Mouse (Mus musculus): ENCODE measurements around the gene Otp. TPM values are rescaled to one million over a fixed set of nuclear protein-coding genes. Genes with fewer than 3 reads are reported as not detected.

The Otp gene
- 1.4 and 3.6 TPM in 2 replicates for polyA plus RNA-seq (2015; fragmentation: Nextera tagmentation; extraction: Ambion mirVana)

DNA sequence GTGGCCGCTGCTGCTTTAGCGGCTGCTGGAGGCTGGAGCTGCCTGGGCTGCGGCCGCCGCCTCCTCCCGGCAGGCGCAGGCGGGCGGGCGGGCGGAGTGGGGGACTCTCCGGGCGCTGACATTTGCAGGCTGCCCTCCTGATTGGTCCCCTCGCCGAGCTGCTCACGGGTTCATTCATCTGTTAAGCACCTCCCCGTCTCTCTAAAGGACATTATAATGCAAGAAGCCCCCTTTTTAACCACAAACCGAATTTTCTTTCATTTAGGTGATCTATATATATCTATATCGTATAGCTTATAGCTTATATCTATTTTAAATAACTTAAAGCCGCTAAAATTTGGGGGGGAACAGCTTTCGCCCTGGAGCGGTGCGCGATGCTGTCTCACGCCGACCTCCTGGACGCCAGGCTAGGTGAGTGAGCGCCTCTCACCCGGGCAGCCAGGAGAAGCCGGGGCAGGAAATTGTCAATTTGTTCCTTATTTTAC lies at the start of gene Otp:
TSS of gene Otp (plus strand) at position 207 of the 485 bp plus-strand sequence.
- H3K27ac ChIP-seq (replicated peaks) = no peak within 1 kb of the TSS
- H3K4me3 ChIP-seq = peak within 1 kb of the TSS; percentile 4; the same call in 1 of the 2 replicates
- H3K4me2 ChIP-seq (replicated peaks) = no peak within 1 kb of the TSS
- 0 out of 2 replicates have a peak, but pooled peaks have one; percentile 36 for ATAC-seq (replicated peaks)
- H3K27me3 ChIP-seq = peaks cover 72% of the 10 kb centered on the region
- no peak within 1 kb of the TSS for H3K9ac ChIP-seq (replicated peaks)
- no peaks in the 10 kb centered on the region for H3K36me3 ChIP-seq
- WGBS = under 1% methylated on average over 30 of the region's 30 CpGs
- H3K4me1 ChIP-seq = peaks cover 5% of the 10 kb centered on the region
- no peaks in the 10 kb centered on the region for H3K9me3 ChIP-seq

GRCm38 (mm10) chr13:94826389-94826788 lies 49.0 kb upstream of the Otp start:
- H3K27me3 ChIP-seq = no peaks in the 10 kb centered on the region
- WGBS = 95% methylated on average over 5 of the region's 5 CpGs
- H3K36me3 ChIP-seq = no peaks in the 10 kb centered on the region

DNA sequence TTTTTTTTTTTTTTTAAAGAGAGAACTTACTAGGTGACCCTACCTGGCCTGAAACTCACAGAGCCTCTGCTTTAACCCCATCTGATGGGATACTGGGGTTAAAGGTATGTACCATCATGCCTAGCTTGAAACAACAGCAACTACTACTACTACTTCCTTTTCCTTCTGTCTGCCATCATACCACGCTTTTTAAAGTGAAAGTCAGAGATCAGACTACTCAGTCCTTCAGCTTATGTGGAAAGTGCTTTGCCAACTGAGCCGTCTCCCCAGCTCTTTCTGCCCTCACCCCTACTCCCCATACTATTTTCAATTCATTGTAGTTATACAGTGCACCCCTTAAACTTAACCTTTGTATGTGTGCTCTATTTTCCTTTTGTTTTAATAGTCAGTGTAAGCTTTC lies 48.4 kb upstream of the Otp start:
- no peaks in the 10 kb centered on the region for H3K9me3 ChIP-seq
- ATAC-seq (replicated peaks) = no peak
- H3K4me3 ChIP-seq = no peak overlapping the region
- H3K4me1 ChIP-seq = 0 out of 2 replicates have a peak, but pooled peaks cover 3% of the 10 kb centered on the region
- WGBS = 90% methylated on average over 2 of the region's 2 CpGs
- no peak overlapping the region for H3K27ac ChIP-seq (replicated peaks)
- H3K4me2 ChIP-seq (replicated peaks) = no peak overlapping the region
- H3K9ac ChIP-seq (replicated peaks) = no peak overlapping the region
- H3K36me3 ChIP-seq = no peaks in the 10 kb centered on the region
- no peaks in the 10 kb centered on the region for H3K27me3 ChIP-seq

More at GRCm38 (mm10) chr13:94826389-94826788, 49.0 kb upstream of the Otp start:
- Histone ChIP-seq H3K9me3 (no peaks in the 10 kb centered on the region), H3K27ac (replicated peaks) (no peak overlapping the region), H3K4me3 (no peak overlapping the region), H3K9ac (replicated peaks) (no peak overlapping the region), H3K4me2 (replicated peaks) (no peak overlapping the region), H3K4me1 (0 out of 2 replicates have a peak, but pooled peaks cover 3% of the 10 kb centered on the region)
- no peak for ATAC-seq (replicated peaks)

DNA sequence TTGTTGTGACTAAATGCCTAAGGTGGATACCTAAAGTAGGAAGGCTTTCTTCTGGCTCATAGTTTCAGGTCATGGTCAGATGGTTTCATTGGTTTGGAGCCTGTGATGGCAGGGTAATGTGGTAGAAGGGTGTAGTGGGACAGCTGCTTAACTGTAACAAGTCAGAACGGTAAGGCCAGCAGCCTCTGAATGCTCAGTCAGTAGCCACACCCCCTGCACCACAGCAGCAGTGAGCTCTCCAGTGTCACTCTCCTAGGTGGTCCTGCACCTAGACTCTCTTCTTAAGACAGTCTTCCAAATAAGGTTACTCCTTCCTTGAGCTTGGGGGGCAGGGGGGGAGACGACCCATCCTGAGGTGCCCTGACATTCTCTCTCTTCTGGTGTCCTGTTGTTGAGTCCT lies 47.6 kb upstream of the Otp start:
- WGBS = 27% methylated on average over 2 of the region's 2 CpGs
- no peak overlapping the region for H3K27ac ChIP-seq (replicated peaks)
- ATAC-seq (replicated peaks) = no peak
- no peaks in the 10 kb centered on the region for H3K27me3 ChIP-seq
- H3K9me3 ChIP-seq = no peaks in the 10 kb centered on the region
- H3K36me3 ChIP-seq = peaks cover 6% of the 10 kb centered on the region; the same call in 1 of the 2 replicates
- 0 out of 2 replicates have a peak, but pooled peaks cover 3% of the 10 kb centered on the region for H3K4me1 ChIP-seq
- no peak overlapping the region for H3K4me3 ChIP-seq
- no peak overlapping the region for H3K4me2 ChIP-seq (replicated peaks)
- H3K9ac ChIP-seq (replicated peaks) = no peak overlapping the region

DNA sequence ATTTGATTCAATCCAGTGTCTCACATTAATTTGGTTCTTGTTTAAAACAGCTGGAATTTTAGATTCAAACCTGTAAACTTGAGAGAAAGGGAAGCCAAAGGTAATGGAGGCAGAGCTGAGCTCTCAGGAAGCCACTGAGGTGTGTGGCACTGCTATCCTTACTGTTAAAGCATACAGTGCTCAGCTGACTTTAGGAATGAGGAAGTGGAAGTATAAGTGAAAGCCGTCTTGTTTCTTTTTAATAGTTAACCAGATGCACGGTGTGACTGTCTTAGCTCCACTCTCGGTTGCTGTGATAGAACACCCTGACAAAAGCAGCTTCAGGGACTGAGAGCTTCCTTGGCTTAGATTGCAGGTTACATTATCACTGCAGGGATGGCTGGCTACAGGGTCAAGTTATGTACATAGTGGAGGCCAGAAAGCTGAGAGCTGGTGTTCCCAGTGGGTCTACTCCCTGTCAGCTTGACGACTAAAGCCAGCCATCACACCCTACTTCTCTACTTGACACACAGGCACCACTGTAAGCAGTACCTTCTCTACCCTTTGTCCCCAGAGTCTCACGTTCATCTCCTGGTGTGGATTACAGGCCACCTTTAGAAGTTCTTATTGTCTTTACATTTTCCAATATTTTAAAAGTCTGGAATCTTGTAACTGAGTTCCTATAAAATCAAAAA lies 37.2 kb upstream of the Otp start:
- no peaks in the 10 kb centered on the region for H3K9me3 ChIP-seq
- no peaks in the 10 kb centered on the region for H3K27me3 ChIP-seq
- 70% methylated on average over 5 of the region's 5 CpGs for WGBS
- ATAC-seq (replicated peaks) = no peak
- H3K4me3 ChIP-seq = no peak overlapping the region
- peaks cover 21% of the 10 kb centered on the region; the same call in 1 of the 2 replicates for H3K36me3 ChIP-seq
- H3K4me2 ChIP-seq (replicated peaks) = no peak overlapping the region
- peak overlapping the region; percentile 6; the same call in 1 of the 2 replicates for H3K27ac ChIP-seq (replicated peaks)
- H3K9ac ChIP-seq (replicated peaks) = no peak overlapping the region
- H3K4me1 ChIP-seq = peaks cover 5% of the 10 kb centered on the region; the same call in 1 of the 2 replicates

- Histone ChIP-seq H3K9me3 (no peaks in the 10 kb centered on the region), H3K27ac (replicated peaks) (peak overlapping the region; percentile 55), H3K4me2 (replicated peaks) (no peak overlapping the region), H3K4me3 (no peak overlapping the region), H3K4me1 (peaks cover 5% of the 10 kb centered on the region; the same call in 1 of the 2 replicates), H3K36me3 (peaks cover 23% of the 10 kb centered on the region; the same call in 1 of the 2 replicates), H3K9ac (replicated peaks) (no peak overlapping the region), H3K27me3 (no peaks in the 10 kb centered on the region)
- peak; percentile 85 for ATAC-seq (replicated peaks)
- WGBS = 66% methylated on average over 8 of the region's 8 CpGs
These were observed 36.6 kb upstream of the Otp start for GRCm38 (mm10) chr13:94838756-94839337.

DNA sequence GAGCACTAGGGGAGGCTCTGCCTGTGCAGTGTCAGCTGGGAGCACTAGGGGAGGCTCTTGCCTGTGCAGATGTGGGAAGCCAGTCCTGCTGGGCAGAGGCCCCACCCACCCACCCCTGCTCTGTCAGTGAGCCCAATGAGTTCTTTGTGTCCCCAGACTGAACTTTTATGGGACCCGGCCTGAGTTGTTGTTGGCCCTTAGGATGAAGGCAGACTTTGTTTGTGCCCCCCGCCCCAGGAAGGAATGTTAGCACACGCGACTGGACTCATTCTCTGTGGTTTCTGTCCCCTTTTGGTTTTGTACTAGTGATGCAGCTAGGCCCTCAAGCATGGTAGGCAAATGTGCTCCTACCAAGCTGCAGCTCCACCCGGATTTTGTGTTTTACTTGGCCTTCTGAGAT lies 32.2 kb upstream of the Otp start:
- H3K4me2 ChIP-seq (replicated peaks) = no peak overlapping the region
- peaks cover 5% of the 10 kb centered on the region; the same call in 1 of the 2 replicates for H3K4me1 ChIP-seq
- ATAC-seq (replicated peaks) = no peak
- H3K36me3 ChIP-seq = peaks cover 13% of the 10 kb centered on the region; the same call in 1 of the 2 replicates
- H3K27ac ChIP-seq (replicated peaks) = no peak overlapping the region
- no peaks in the 10 kb centered on the region for H3K27me3 ChIP-seq
- no peak overlapping the region for H3K4me3 ChIP-seq
- WGBS = 56% methylated on average over 5 of the region's 5 CpGs
- H3K9ac ChIP-seq (replicated peaks) = no peak overlapping the region
- H3K9me3 ChIP-seq = no peaks in the 10 kb centered on the region

DNA sequence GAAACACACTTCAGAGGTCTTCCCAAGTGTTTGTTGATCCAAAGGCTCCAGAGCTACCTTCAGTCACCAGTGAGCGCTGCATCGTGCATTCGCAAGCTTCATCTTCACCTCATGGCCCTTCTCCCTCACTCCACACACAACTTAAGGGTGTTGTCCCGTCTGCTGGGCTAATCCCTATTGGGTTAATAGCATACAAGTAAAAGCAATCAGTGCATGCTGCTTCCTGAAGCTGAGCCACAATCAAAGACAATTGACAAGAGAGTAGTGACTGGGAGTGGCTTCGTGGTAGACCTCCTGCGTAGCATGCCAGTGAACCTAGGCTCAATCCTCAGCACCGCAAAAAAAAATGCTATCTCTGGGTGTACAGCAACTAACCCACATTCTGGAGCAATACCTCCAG lies 27.5 kb upstream of the Otp start:
- Histone ChIP-seq H3K4me1 (no peaks in the 10 kb centered on the region), H3K9me3 (no peaks in the 10 kb centered on the region), H3K4me2 (replicated peaks) (no peak overlapping the region), H3K9ac (replicated peaks) (no peak overlapping the region), H3K4me3 (no peak overlapping the region), H3K27me3 (no peaks in the 10 kb centered on the region), H3K27ac (replicated peaks) (no peak overlapping the region), H3K36me3 (0 out of 2 replicates have a peak, but pooled peaks cover 2% of the 10 kb centered on the region)
- 75% methylated on average over 7 of the region's 7 CpGs for WGBS
- ATAC-seq (replicated peaks) = no peak

GRCm38 (mm10) chr13:94849351-94849750 lies 26.1 kb upstream of the Otp start:
- 73% methylated on average over 13 of the region's 13 CpGs for WGBS
- H3K36me3 ChIP-seq = no peaks in the 10 kb centered on the region

GRCm38 (mm10) chr13:94858016-94858575 lies 17.3 kb upstream of the Otp start:
- no peaks in the 10 kb centered on the region for H3K9me3 ChIP-seq
- no peak for ATAC-seq (replicated peaks)
- H3K27me3 ChIP-seq = peaks cover 30% of the 10 kb centered on the region
- WGBS = 52% methylated on average over 8 of the region's 8 CpGs
- H3K4me1 ChIP-seq = no peaks in the 10 kb centered on the region
- no peak overlapping the region for H3K4me3 ChIP-seq
- H3K9ac ChIP-seq (replicated peaks) = no peak overlapping the region
- H3K4me2 ChIP-seq (replicated peaks) = no peak overlapping the region
- H3K36me3 ChIP-seq = no peaks in the 10 kb centered on the region
- H3K27ac ChIP-seq (replicated peaks) = no peak overlapping the region

More at GRCm38 (mm10) chr13:94849351-94849750, 26.1 kb upstream of the Otp start:
- no peaks in the 10 kb centered on the region for H3K4me1 ChIP-seq
- no peak overlapping the region for H3K4me3 ChIP-seq
- H3K27me3 ChIP-seq = no peaks in the 10 kb centered on the region
- ATAC-seq (replicated peaks) = no peak
- H3K9ac ChIP-seq (replicated peaks) = no peak overlapping the region
- H3K4me2 ChIP-seq (replicated peaks) = no peak overlapping the region
- no peaks in the 10 kb centered on the region for H3K9me3 ChIP-seq
- no peak overlapping the region for H3K27ac ChIP-seq (replicated peaks)

GRCm38 (mm10) chr13:94859256-94859655 lies 16.1 kb upstream of the Otp start:
- H3K27ac ChIP-seq (replicated peaks) = no peak overlapping the region
- no peak overlapping the region for H3K4me2 ChIP-seq (replicated peaks)
- no peaks in the 10 kb centered on the region for H3K36me3 ChIP-seq
- WGBS = 86% methylated on average over 8 of the region's 8 CpGs
- no peaks in the 10 kb centered on the region for H3K4me1 ChIP-seq
- peaks cover 42% of the 10 kb centered on the region for H3K27me3 ChIP-seq
- no peak overlapping the region for H3K4me3 ChIP-seq
- H3K9ac ChIP-seq (replicated peaks) = no peak overlapping the region
- ATAC-seq (replicated peaks) = no peak
- no peaks in the 10 kb centered on the region for H3K9me3 ChIP-seq

Measured in forebrain, embryonic 15.5 days (tissue).